Mouse (Mus musculus) CH12.LX (cell line): ENCODE data around the gene AI837181. TPM values are rescaled to one million over a fixed set of nuclear protein-coding genes. Genes with fewer than 3 reads are reported as not detected.

Experiments used
- DNase-seq: peaks from one replicate; pipeline ENCODE4 v3.0.0-alpha.2; 2013; ENCODE audit errors: extremely low read depth
- H3K27ac ChIP-seq: 2 replicates; pipeline ENCODE4 v1.5.1; 2012; ENCODE audit warnings: low read depth, mild to moderate bottlenecking, control low read depth, moderate library complexity; ENCODE audit not compliant: insufficient read depth
- H3K27me3 ChIP-seq: replicated peaks from 2 replicates; pipeline ENCODE3; 2012; ENCODE audit warnings: inconsistent platforms
- H3K36me3 ChIP-seq, 2 experiments: replicated peaks in 1 of 2; 2 replicates each; pipeline versions ENCODE3 to v1.6.1; 2012; ENCODE audit warnings: inconsistent platforms in 1 of 2, low read length in 1 of 2, mild to moderate bottlenecking in 1 of 2, mixed read lengths in 1 of 2, moderate library complexity in 1 of 2; ENCODE audit not compliant: control insufficient read depth in 1 of 2, insufficient read depth in 1 of 2
- H3K4me1 ChIP-seq, 2 experiments: 2 replicates each; pipeline ENCODE4 v1.6.1; 2012; ENCODE audit warnings: inconsistent platforms in 1 of 2, moderate library complexity in 1 of 2; ENCODE audit not compliant: insufficient read depth in 2 of 2, control insufficient read depth in 1 of 2
- H3K4me2 ChIP-seq: 2 replicates; pipeline ENCODE4 v1.6.1; 2012; ENCODE audit warnings: low read depth, mild to moderate bottlenecking, control low read depth; ENCODE audit not compliant: poor library complexity, insufficient read depth, severe bottlenecking
- H3K4me3 ChIP-seq, 3 experiments: fragments of 150-350 bp in 1 of 3; sonication (generic) in 1 of 3; replicated peaks in 1 of 3; 2 replicates each; pipeline versions ENCODE3 to v1.5.1; 2011 to 2012; ENCODE audit warnings: low read depth in 2 of 3, low read length in 2 of 3, mild to moderate bottlenecking in 2 of 3, moderate library complexity in 2 of 3, control low read depth in 1 of 3, improper control_type of control experiment in 1 of 3, inconsistent platforms in 1 of 3, mixed read lengths in 1 of 3; ENCODE audit not compliant: poor library complexity in 1 of 3
- H3K79me2 ChIP-seq: replicated peaks from 2 replicates; pipeline ENCODE4 v1.6.1; 2012; ENCODE audit warnings: mild to moderate bottlenecking, moderate library complexity; ENCODE audit not compliant: control insufficient read depth, poor library complexity, insufficient read depth, severe bottlenecking; ENCODE audit errors: extremely low read depth
- H3K9ac ChIP-seq: 2 replicates; pipeline ENCODE4 v1.6.1; 2012; ENCODE audit warnings: low read depth, mild to moderate bottlenecking, control low read depth, moderate library complexity; ENCODE audit not compliant: insufficient read depth
- H3K9me3 ChIP-seq: replicated peaks from 2 replicates; pipeline ENCODE3; 2012; ENCODE audit warnings: low read length, inconsistent platforms, mixed read lengths
- BHLHE40 ChIP-seq: IDR thresholded peaks from 2 replicates; pipeline ENCODE4 v1.6.1; 2011; ENCODE audit warnings: mild to moderate bottlenecking, low read depth, low read length, improper control_type of control experiment
- CHD1 ChIP-seq: IDR thresholded peaks from 2 replicates; pipeline ENCODE4 v1.6.1; 2012; ENCODE audit warnings: low read depth, low read length, improper control_type of control experiment, inconsistent platforms
- CHD2 ChIP-seq: IDR thresholded peaks from 2 replicates; pipeline ENCODE4 v1.6.1; 2011; ENCODE audit warnings: low read length, improper control_type of control experiment
- E2F4 ChIP-seq: IDR thresholded peaks from 2 replicates; pipeline ENCODE4 v1.6.1; 2011; ENCODE audit warnings: low read depth, low read length, improper control_type of control experiment; ENCODE audit not compliant: insufficient replicate concordance
- EP300 ChIP-seq: IDR thresholded peaks from 2 replicates; pipeline ENCODE4 v1.6.1; 2011; ENCODE audit warnings: low read length, improper control_type of control experiment
- ETS1 ChIP-seq: conservative IDR thresholded peaks from 2 replicates; pipeline ENCODE4 v1.6.1; 2012; ENCODE audit warnings: low read depth, mild to moderate bottlenecking, inconsistent platforms, low read length, improper control_type of control experiment, moderate library complexity
- GABPA ChIP-seq: IDR thresholded peaks from 2 replicates; pipeline ENCODE4 v1.6.1; 2012; ENCODE audit warnings: low read depth, low read length, improper control_type of control experiment, inconsistent platforms; ENCODE audit not compliant: insufficient replicate concordance
- JUN ChIP-seq: IDR thresholded peaks from 2 replicates; pipeline ENCODE4 v1.6.1; 2011; ENCODE audit warnings: low read depth, mild to moderate bottlenecking, low read length, improper control_type of control experiment, moderate library complexity; ENCODE audit not compliant: insufficient read depth
- JUND ChIP-seq: conservative IDR thresholded peaks from 2 replicates; pipeline ENCODE4 v1.6.1; 2011; ENCODE audit warnings: low read depth, low read length, improper control_type of control experiment
- MAZ ChIP-seq: IDR thresholded peaks from 2 replicates; pipeline ENCODE4 v1.6.1; 2012; ENCODE audit warnings: low read depth, mild to moderate bottlenecking, inconsistent platforms, low read length, improper control_type of control experiment, moderate library complexity
- MEF2A ChIP-seq: IDR thresholded peaks from 2 replicates; pipeline ENCODE4 v1.6.1; 2014; ENCODE audit warnings: low read depth, mild to moderate bottlenecking, inconsistent platforms, low read length, improper control_type of control experiment, borderline replicate concordance
- MXI1 ChIP-seq: IDR thresholded peaks from 2 replicates; pipeline ENCODE4 v1.6.1; 2011; ENCODE audit warnings: mild to moderate bottlenecking, low read depth, low read length, improper control_type of control experiment
- MYC ChIP-seq: IDR thresholded peaks from 2 replicates; pipeline ENCODE4 v1.6.1; 2011; ENCODE audit warnings: low read depth, mild to moderate bottlenecking, improper control_type of control experiment, low read length
- PAX5 ChIP-seq: IDR thresholded peaks from 2 replicates; pipeline ENCODE4 v1.6.1; 2012; ENCODE audit warnings: low read length, inconsistent platforms, mixed read lengths
- POLR2AphosphoS2 ChIP-seq: IDR thresholded peaks from 2 replicates; pipeline ENCODE4 v1.6.1; 2011; ENCODE audit warnings: low read depth, low read length, improper control_type of control experiment
- RAD21 ChIP-seq: IDR thresholded peaks from 2 replicates; pipeline ENCODE4 v1.6.1; 2011; ENCODE audit warnings: low read depth, mild to moderate bottlenecking, low read length, improper control_type of control experiment, moderate library complexity
- SIN3A ChIP-seq: IDR thresholded peaks from 2 replicates; pipeline ENCODE4 v1.6.1; 2012; ENCODE audit warnings: low read length, improper control_type of control experiment, inconsistent platforms
- TBP ChIP-seq: conservative IDR thresholded peaks from 2 replicates; pipeline ENCODE4 v1.6.1; 2011; ENCODE audit warnings: low read depth, low read length, improper control_type of control experiment
- TCF12 ChIP-seq: IDR thresholded peaks from 2 replicates; pipeline ENCODE4 v1.6.1; 2014; ENCODE audit warnings: low read depth, mild to moderate bottlenecking, inconsistent platforms, low read length, improper control_type of control experiment
- UBTF ChIP-seq: IDR thresholded peaks from 2 replicates; pipeline ENCODE4 v1.6.1; 2012; ENCODE audit warnings: low read depth, mild to moderate bottlenecking, inconsistent platforms, low read length, improper control_type of control experiment, moderate library complexity
- USF1 ChIP-seq: IDR thresholded peaks from 2 replicates; pipeline ENCODE4 v1.6.1; 2014; ENCODE audit warnings: low read depth, mild to moderate bottlenecking, inconsistent platforms, low read length, improper control_type of control experiment
- ZNF384 ChIP-seq: IDR thresholded peaks from 2 replicates; pipeline ENCODE4 v1.6.1; 2012; ENCODE audit warnings: low read depth, low read length, improper control_type of control experiment, inconsistent platforms
- dilution Hi-C: fragments of 300-500 bp; cut with MboI; formaldehyde crosslinking; loops from 2 replicates; pipeline ENCODE4 v1.14.3; 2020; ENCODE audit warnings: low sequenced_read_pairs; ENCODE audit not compliant: extremely low pct_unique_long_range_greater_than_20kb, extremely low pct_ligation_motif_present
- in situ Hi-C: fragments of 300-500 bp; cut with MboI; formaldehyde crosslinking; loops from 3 replicates; pipeline ENCODE4 v1.14.3; 2019; ENCODE audit warnings: low sequenced_read_pairs, low pct_ligation_motif_present, low pct_unique_long_range_greater_than_20kb, mixed read lengths
- polyA plus RNA-seq: library from polyadenylated mRNA; unstranded; fragments of >175 nt; gene quantifications from 2 replicates; pipeline ENCODE4 v1.2.1, GENCODE M21; 2012; ENCODE audit warnings: low read depth; ENCODE audit not compliant: insufficient read length
- total RNA-seq, 2 experiments: library from RNA; depleted of rRNA; stranded (reverse); fragments of 300-350 nt in 1 of 2; fragments of >200 nt in 1 of 2; gene quantifications; 2 replicates each; pipeline ENCODE4 v1.2.3; 2012 to 2014

AI837181 gene
- total and polyA plus RNA-seq, 3 experiments, result 9.8 to 25.1 (median 22.0) TPM

DNA sequence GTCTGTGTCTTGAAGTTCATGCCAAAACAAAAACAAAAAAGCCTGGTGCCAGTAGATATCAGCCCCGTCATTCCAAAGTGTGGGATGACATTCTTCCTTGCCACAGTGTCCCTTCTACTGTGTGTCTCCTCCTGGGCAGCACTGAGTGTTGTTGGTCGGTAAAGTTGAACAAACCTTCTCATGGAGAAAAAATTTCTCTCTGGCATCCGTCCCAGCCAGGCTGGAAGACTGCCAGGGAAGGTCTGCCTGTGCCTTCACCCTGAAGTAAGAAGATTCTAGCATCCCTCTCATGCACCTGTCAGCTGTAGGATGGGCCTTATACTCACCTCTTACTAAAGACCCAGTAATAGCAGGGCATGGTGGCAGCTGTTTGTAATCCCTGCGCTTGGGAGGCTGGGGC lies 32.1 kb upstream of the AI837181 start:
- peaks cover 3 to 19% of the 10 kb centered on the region in 2 experiments for H3K4me1 ChIP-seq
- H3K36me3 ChIP-seq, result peaks cover 0 to 6% of the 10 kb centered on the region in 2 experiments
- no peak overlapping the region for H3K4me3 ChIP-seq
- no peak for TF ChIP-seq CHD2
- TF ChIP-seq ZNF384, result no peak
- TF ChIP-seq E2F4, result no peak
- no peak for TF ChIP-seq SIN3A
- no peak for TF ChIP-seq MEF2A
- no peak for TF ChIP-seq UBTF
- no peak for TF ChIP-seq ETS1
- no peak for TF ChIP-seq EP300
- TF ChIP-seq MAZ, result no peak
- no peak for TF ChIP-seq USF1
- no peak for TF ChIP-seq MYC
- no peak for TF ChIP-seq TCF12
- no peak for TF ChIP-seq GABPA
- no peak for TF ChIP-seq POLR2AphosphoS2
- TF ChIP-seq RAD21, result no peak
- TF ChIP-seq BHLHE40, result no peak
- in situ Hi-C loops, result no loop called here
- H3K4me2 ChIP-seq, result no peak overlapping the region
- H3K9me3 ChIP-seq, result no peaks in the 10 kb centered on the region
- dilution Hi-C loops, result no loop called here
- H3K27me3 ChIP-seq, result no peaks in the 10 kb centered on the region
- DNase-seq, result no peak
- no peak overlapping the region for H3K27ac ChIP-seq
- H3K9ac ChIP-seq, result no peak overlapping the region
- H3K79me2 ChIP-seq, result peaks cover 5% of the 10 kb centered on the region

DNA sequence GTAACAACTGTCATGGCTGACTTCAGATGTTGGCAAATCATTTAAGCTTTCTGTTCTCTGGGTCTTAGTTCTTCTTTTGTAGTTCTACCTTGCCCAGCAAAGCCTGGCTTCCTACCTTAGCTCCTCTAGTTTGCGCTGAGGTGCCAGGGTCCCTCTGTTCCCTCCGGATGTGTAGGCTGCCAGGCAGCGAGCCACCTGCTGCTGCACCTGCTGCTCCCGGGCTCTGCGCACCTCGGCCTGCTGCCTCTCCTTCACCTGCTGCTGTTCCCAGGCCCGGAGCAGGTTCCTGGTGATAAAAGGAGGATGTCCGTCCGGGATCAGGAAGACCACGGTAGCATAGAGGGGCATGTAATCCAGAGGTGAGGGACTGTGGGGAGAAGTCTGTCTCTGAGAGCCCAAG lies 30.8 kb upstream of the AI837181 start:
- no peaks in the 10 kb centered on the region for H3K79me2 ChIP-seq
- H3K4me3 ChIP-seq, result no peak overlapping the region
- dilution Hi-C loops, result no loop called here
- H3K9me3 ChIP-seq, result no peaks in the 10 kb centered on the region
- DNase-seq, result no peak
- no peak for TF ChIP-seq TBP
- no peak for TF ChIP-seq USF1
- no peak for TF ChIP-seq PAX5
- TF ChIP-seq MXI1, result no peak
- no peak for TF ChIP-seq ETS1
- no peak for TF ChIP-seq UBTF
- no peak for TF ChIP-seq JUND
- no peak for TF ChIP-seq CHD1
- no peak for TF ChIP-seq SIN3A
- no peak for TF ChIP-seq JUN
- TF ChIP-seq, all 38 proteins: peak for 0
- no peak overlapping the region for H3K27ac ChIP-seq
- in situ Hi-C loops, result no loop called here
- peaks cover 3 to 19% of the 10 kb centered on the region in 2 experiments for H3K4me1 ChIP-seq
- H3K36me3 ChIP-seq, result peaks cover 0 to 6% of the 10 kb centered on the region in 2 experiments
- H3K9ac ChIP-seq, result no peak overlapping the region
- no peaks in the 10 kb centered on the region for H3K27me3 ChIP-seq
- H3K4me2 ChIP-seq, result no peak overlapping the region
